Mouse (Mus musculus) spleen, adult 2 months (tissue): Measurements from ENCODE around the gene Me1. TPM values are rescaled to one million over a fixed set of nuclear protein-coding genes. Genes with fewer than 3 reads are reported as not detected.
"Not testable (repeated sequence)": the region's sequence is repeated elsewhere in the genome, so short reads cannot be mapped to it uniquely, and the experiment has no call there.

ENCODE experiments used
- DNase-seq, 2 experiments: peaks; one replicate each; pipeline versions ENCODE4 v3.0.0 to v3.0.0-alpha.2; 2012 to 2021; ENCODE audit warnings: low spot score in 2 of 2, low read depth in 1 of 2
- H3K27ac ChIP-seq: fragments of 200-500 bp; 2 replicates; pipeline ENCODE4 v1.5.1; 2012; ENCODE audit warnings: low read length, inconsistent platforms; ENCODE audit not compliant: insufficient read depth
- H3K27me3 ChIP-seq: fragments of 200-500 bp; 2 replicates; pipeline ENCODE4 v1.6.1; 2012; ENCODE audit warnings: mild to moderate bottlenecking, moderate library complexity, low read length, inconsistent platforms; ENCODE audit not compliant: control insufficient read depth, insufficient read depth
- H3K36me3 ChIP-seq: fragments of 200-500 bp; 2 replicates; pipeline ENCODE4 v1.6.1; 2012; ENCODE audit warnings: mild to moderate bottlenecking, low read length, inconsistent platforms; ENCODE audit not compliant: control insufficient read depth, insufficient read depth
- H3K4me1 ChIP-seq: fragments of 200-500 bp; 2 replicates; pipeline ENCODE4 v1.6.1; 2011; ENCODE audit warnings: inconsistent platforms; ENCODE audit not compliant: control insufficient read depth, insufficient read depth, insufficient read length
- H3K4me3 ChIP-seq: fragments of 200-500 bp; 2 replicates; pipeline ENCODE4 v1.5.1; 2011; ENCODE audit warnings: mild to moderate bottlenecking, inconsistent platforms; ENCODE audit not compliant: insufficient read depth, insufficient read length; ENCODE audit errors: extremely low read depth
- CTCF ChIP-seq: fragments of 200-500 bp; IDR thresholded peaks from 2 replicates; pipeline ENCODE4 v1.5.1; 2011; ENCODE audit warnings: mild to moderate bottlenecking, inconsistent platforms; ENCODE audit not compliant: insufficient read depth, insufficient read length, insufficient replicate concordance; ENCODE audit errors: extremely low read depth
- POLR2A ChIP-seq: fragments of 200-500 bp; IDR thresholded peaks from 2 replicates; pipeline ENCODE4 v1.6.1; 2011; ENCODE audit warnings: low read depth, low read length, inconsistent platforms
- WGBS: fragments of 180-500 bp; shearing (Covaris S2); methylation state at CpG from one replicate; pipeline ENCODE4 v1.1.7; 2018; 5-methylcytosine and 5-hydroxymethylcytosine counted together
- polyA plus RNA-seq: library from polyadenylated mRNA; depleted of rRNA; stranded (reverse); fragments of >200 nt; gene quantifications from 2 replicates; pipeline ENCODE4 v1.2.3, GENCODE M21; 2012

The Me1 gene
- polyA plus RNA-seq, 1 experiment: 2.0 TPM

GRCm38 (mm10) chr9:86617837-86618492, 77.8 kb downstream of the Me1 start:
- no peak for DNase-seq
- Histone ChIP-seq H3K27ac (no peak overlapping the region), H3K4me3 (no peak overlapping the region), H3K4me1 (no peaks in the 10 kb centered on the region; the same call in 1 of the 2 replicates), H3K36me3 (no peaks in the 10 kb centered on the region), H3K27me3 (no peaks in the 10 kb centered on the region)
- WGBS: 58% methylated on average over 7 of the region's 7 CpGs
- TF ChIP-seq POLR2A: no peak
- TF ChIP-seq CTCF: no peak

GRCm38 (mm10) chr9:86615765-86616164, 80.0 kb downstream of the Me1 start:
- no peak overlapping the region for H3K27ac ChIP-seq
- no peak overlapping the region for H3K4me3 ChIP-seq
- H3K36me3 ChIP-seq: no peaks in the 10 kb centered on the region
- WGBS: 78% methylated on average over 1 of the region's 1 CpGs
- no peaks in the 10 kb centered on the region for H3K27me3 ChIP-seq
- no peaks in the 10 kb centered on the region; the same call in 1 of the 2 replicates for H3K4me1 ChIP-seq
- TF ChIP-seq CTCF (no peak), POLR2A (no peak)
- no peak for DNase-seq

- Histone ChIP-seq H3K36me3 (no peaks in the 10 kb centered on the region), H3K4me1 (no peaks in the 10 kb centered on the region), H3K4me3 (no peak overlapping the region), H3K27ac (no peak overlapping the region), H3K27me3 (no peaks in the 10 kb centered on the region)
- WGBS: 89% methylated on average over 4 of the region's 4 CpGs
- DNase-seq: no peak
- TF ChIP-seq POLR2A: no peak
- no peak for TF ChIP-seq CTCF
Measured at GRCm38 (mm10) chr9:86612091-86612490, 83.7 kb downstream of the Me1 start.

GRCm38 (mm10) chr9:86605776-86606175, 90.0 kb downstream of the Me1 start:
- Histone ChIP-seq H3K27me3 (no peaks in the 10 kb centered on the region), H3K27ac (no peak overlapping the region), H3K4me1 (no peaks in the 10 kb centered on the region), H3K36me3 (no peaks in the 10 kb centered on the region), H3K4me3 (no peak overlapping the region)
- TF ChIP-seq POLR2A (no peak), CTCF (no peak)
- WGBS: 91% methylated on average over 6 of the region's 6 CpGs
- no peak for DNase-seq

GRCm38 (mm10) chr9:86599723-86600303, 95.9 kb downstream of the Me1 start:
- DNase-seq: no peak
- Histone ChIP-seq H3K4me3 (no peak overlapping the region), H3K27ac (no peak overlapping the region), H3K4me1 (no peaks in the 10 kb centered on the region), H3K36me3 (no peaks in the 10 kb centered on the region), H3K27me3 (no peaks in the 10 kb centered on the region)
- 75% methylated on average over 8 of the region's 8 CpGs for WGBS
- no peak for TF ChIP-seq CTCF
- TF ChIP-seq POLR2A: no peak

- not testable (repeated sequence) for H3K4me1 ChIP-seq, H3K36me3 ChIP-seq, H3K4me3 ChIP-seq, H3K27ac ChIP-seq, H3K27me3 ChIP-seq, DNase-seq
Measured at GRCm38 (mm10) chr9:86596983-86597382, 98.8 kb downstream of the Me1 start.

GRCm38 (mm10) chr9:86594357-86594767, 101.4 kb downstream of the Me1 start:
- H3K27ac ChIP-seq, H3K36me3 ChIP-seq, H3K27me3 ChIP-seq, H3K4me1 ChIP-seq, H3K4me3 ChIP-seq, DNase-seq: not testable (repeated sequence)
- WGBS: 76% methylated on average over 10 of the region's 10 CpGs
